Comparison of ENCODE assay signal across 22 mouse cellular contexts in the genomic region with DNA sequence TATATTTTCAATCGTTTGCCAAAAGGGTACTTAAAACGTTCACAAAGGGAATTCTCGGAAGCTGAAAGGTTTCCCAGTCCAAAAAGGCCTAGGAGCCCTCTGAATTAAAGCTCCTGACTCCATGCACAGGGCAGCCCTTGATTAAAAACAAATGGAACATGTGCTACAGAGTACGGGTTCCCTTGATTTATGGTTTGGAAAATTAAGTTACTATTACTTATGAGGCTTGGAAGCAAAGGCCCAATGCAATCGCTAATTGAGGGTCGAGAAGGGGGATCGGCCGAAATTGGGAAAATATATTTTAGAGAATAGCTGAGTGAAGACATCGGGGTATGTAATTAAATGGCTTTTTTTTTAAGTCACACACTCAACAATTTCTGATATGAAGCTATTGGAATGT.
"Had no signal": no experiment of that assay in that cellular context is flagged by ENCODE, and none has a peak within 500 bp of the region (broad histone marks: within the 10 kb centered on the region; RNA-seq: fewer than 3 reads in every experiment).

No protein-coding gene starts in this region.

- H3K9me3 ChIP-seq: intestine, embryonic 15.5 days; liver, embryonic 15.5 days; lung, embryonic 15.5 days had no signal

- H3K27me3 ChIP-seq: intestine, embryonic 15.5 days; kidney, embryonic 15.5 days; liver, embryonic 12.5 days; liver, embryonic 15.5 days; lung, embryonic 15.5 days; megakaryocyte, embryonic 14.5 days; midbrain, embryonic 13.5 days had no signal

- DNase-seq: kidney, adult 11 months; kidney, adult 8-10 months; kidney, postnatal 36 days; left cerebral cortex, postnatal 4 days; liver; lung, adult 18-20 months; lung, postnatal 10 days; lung, postnatal 36 days; right cerebral cortex, adult 18-20 months; right cerebral cortex, postnatal 14 days; right cerebral cortex, postnatal 4 days; thymus, postnatal 25 days had no signal

- H3K4me3 ChIP-seq: intestine, embryonic 15.5 days; kidney, embryonic 15.5 days; liver, embryonic 12.5 days; liver, embryonic 15.5 days; lung, embryonic 15.5 days; megakaryocyte, embryonic 14.5 days; midbrain, embryonic 10.5 days; midbrain, embryonic 13.5 days had no signal

- H3K27ac ChIP-seq: intestine, embryonic 15.5 days; kidney, embryonic 15.5 days; liver, embryonic 12.5 days; liver, embryonic 15.5 days; lung, embryonic 15.5 days; midbrain, embryonic 10.5 days; midbrain, embryonic 13.5 days; stomach, postnatal 0 days had no signal

- H3K9ac ChIP-seq: intestine, embryonic 15.5 days; kidney, embryonic 15.5 days; liver, embryonic 12.5 days; liver, embryonic 15.5 days; lung, embryonic 15.5 days; midbrain, embryonic 13.5 days had no signal

- H3K4me1 ChIP-seq: intestine, embryonic 15.5 days; kidney, embryonic 15.5 days; liver, embryonic 12.5 days; liver, embryonic 15.5 days; lung, embryonic 15.5 days; megakaryocyte, embryonic 14.5 days; midbrain, embryonic 10.5 days; midbrain, embryonic 13.5 days had no signal

- H3K4me2 ChIP-seq: intestine, embryonic 15.5 days; kidney, embryonic 15.5 days; liver, embryonic 12.5 days; liver, embryonic 15.5 days; lung, embryonic 15.5 days; midbrain, embryonic 13.5 days had no signal

- ATAC-seq: intestine, embryonic 15.5 days; liver, embryonic 12.5 days; midbrain, embryonic 13.5 days; midbrain, embryonic 16.5 days had no signal

- H3K36me3 ChIP-seq: intestine, embryonic 15.5 days; kidney, embryonic 15.5 days; liver, embryonic 12.5 days; liver, embryonic 15.5 days; lung, embryonic 15.5 days; midbrain, embryonic 10.5 days; midbrain, embryonic 13.5 days had no signal
